Mouse (Mus musculus) urinary bladder, postnatal 10 days (tissue): ENCODE measurements around the gene Ssmem1.

Source experiments
- DNase-seq: peaks from one replicate; pipeline ENCODE4 v3.0.0; 2022; ENCODE audit warnings: low spot score

Gene Ssmem1

DNA sequence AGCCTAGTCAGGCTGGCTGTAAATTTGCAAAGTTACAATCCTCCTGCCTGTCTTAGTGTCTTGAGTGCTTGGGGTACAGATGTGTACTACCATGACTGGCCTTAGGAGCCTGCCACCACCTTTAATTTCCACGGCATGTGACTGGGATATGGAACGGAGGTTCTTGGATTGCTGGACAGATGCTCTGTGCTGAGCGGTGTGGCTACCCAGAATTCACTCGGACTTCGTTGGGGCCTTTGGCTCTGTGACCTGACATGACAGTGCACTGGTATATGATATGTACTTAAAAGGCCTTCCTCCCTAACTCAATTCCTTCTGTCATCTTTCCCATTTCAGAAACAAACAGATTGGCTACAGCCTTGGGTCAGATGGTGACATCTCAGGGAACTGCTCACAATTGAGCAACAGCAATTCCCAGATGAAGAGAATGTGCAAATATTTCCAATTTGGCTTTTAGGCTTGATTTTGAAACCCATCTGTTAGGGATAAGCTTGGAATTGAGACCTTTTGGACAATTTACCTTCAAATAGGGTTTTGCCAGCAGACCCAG lies 45.0 kb downstream of the Ssmem1 start:
- DNase-seq, result no peak

GRCm38 (mm10) chr6:30556080-30556479 lies 46.4 kb downstream of the Ssmem1 start:
- DNase-seq, result no peak

DNA sequence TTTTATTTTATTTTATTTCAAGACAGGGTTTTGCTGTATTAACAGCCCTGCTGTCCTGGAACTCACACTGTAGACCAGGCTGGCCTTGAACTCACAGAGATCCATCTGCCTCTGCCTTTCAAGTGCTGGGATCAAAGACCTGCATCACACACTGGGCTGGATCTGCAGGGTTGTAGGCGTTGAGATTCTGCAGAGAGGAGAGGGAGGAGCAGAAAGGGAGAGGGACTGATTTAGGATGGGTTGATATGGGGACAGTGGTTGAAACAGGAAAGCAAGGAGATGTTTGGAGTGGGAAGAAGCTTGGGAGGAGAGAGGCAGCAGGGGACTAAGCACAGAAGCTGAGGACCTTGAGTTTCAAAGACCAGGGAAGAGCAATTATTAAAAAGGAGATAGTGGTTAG lies 50.1 kb downstream of the Ssmem1 start:
- DNase-seq, result no peak

DNA sequence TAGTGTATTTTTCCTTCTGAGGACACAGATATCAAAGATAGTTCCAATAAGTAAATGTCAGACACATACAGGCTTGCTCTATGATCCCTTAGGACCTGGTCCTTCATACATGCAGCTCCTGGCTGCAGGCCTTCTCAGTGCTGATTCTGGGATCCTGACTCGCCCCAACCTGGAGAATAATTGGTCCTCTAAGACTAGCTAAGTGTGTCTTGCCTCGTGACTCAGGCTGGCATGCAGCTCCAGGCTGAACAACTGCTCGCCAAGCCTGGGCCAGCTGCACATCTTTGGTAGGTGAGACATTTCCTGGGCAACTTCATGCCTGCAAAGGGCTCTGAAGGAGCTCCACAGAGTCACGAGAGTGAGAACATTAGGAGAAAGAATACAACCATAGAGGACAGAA lies 52.5 kb downstream of the Ssmem1 start:
- DNase-seq, result no peak

DNA sequence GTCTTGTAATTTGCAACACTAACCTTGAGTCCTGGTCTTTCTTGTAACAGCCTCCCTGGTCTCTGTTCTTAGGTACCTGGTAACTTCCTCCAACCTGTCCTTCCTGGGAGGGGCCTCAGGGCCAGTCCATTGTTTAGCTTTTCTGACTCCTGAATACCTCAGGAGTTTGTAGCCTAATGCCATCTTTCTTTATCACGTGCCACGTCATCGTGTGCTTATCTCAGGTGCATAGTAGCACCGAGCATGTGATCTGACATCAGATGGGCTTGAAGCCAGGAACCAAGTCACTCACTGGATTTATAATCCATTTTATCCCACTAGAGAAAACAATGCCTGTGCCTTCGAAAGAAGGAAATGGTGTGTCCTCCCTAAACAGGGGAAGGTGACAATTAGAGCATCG lies 53.9 kb downstream of the Ssmem1 start:
- no peak for DNase-seq

GRCm38 (mm10) chr6:30564051-30564450 lies 54.4 kb downstream of the Ssmem1 start:
- no peak for DNase-seq

- DNase-seq, result no peak
These were observed 58.4 kb downstream of the Ssmem1 start, which contains the start of gene Cpa4 for GRCm38 (mm10) chr6:30568069-30568468. TSS of gene Cpa4 (plus strand) at chr6:30568369.

DNA sequence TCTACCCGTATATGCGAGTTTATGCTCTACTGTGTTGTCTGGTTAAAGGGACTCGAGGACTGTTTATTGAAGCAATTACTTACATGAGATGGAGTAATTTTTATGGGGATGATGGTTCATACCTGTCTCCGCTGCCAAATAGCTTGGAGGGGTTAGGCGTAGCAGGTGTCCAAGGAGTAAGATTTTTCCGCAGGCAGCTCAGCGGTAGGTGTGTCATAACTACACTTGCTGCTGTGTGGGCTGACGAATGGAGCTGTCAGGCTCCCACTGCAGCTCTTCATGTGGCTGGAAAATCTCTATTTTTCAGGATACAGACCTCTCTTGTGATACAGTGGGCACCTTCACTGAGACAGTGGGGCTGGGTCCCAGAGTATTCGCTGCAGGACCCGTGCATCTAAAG lies 59.7 kb downstream of the Ssmem1 start:
- DNase-seq, result no peak
